Mouse (Mus musculus) cerebellum, adult 2 months (tissue): Measurements from ENCODE around the gene Cpne9. TPM values are rescaled to one million over a fixed set of nuclear protein-coding genes. Genes with fewer than 3 reads are reported as not detected.

Experiments
- DNase-seq, 2 experiments: peaks; one replicate each; pipeline ENCODE4 v3.0.0; 2021
- H3K27ac ChIP-seq: fragments of 200-500 bp; 2 replicates; pipeline ENCODE4 v1.5.1; 2012; ENCODE audit warnings: low read length, control low read depth, inconsistent platforms; ENCODE audit not compliant: insufficient read depth
- H3K27me3 ChIP-seq: fragments of 200-500 bp; 2 replicates; pipeline ENCODE4 v1.6.1; 2012; ENCODE audit warnings: inconsistent platforms, mild to moderate bottlenecking, low read length, moderate library complexity; ENCODE audit not compliant: control insufficient read depth, insufficient read depth
- H3K4me1 ChIP-seq: fragments of 200-500 bp; 2 replicates; pipeline ENCODE4 v1.6.1; 2011; ENCODE audit warnings: low read length; ENCODE audit not compliant: control insufficient read depth, insufficient read depth
- H3K4me3 ChIP-seq: fragments of 200-500 bp; replicated peaks from 2 replicates; pipeline ENCODE3; 2011; ENCODE audit warnings: mild to moderate bottlenecking, low read depth, low read length, control low read depth; ENCODE audit not compliant: insufficient read depth
- CTCF ChIP-seq: fragments of 200-500 bp; IDR thresholded peaks from 2 replicates; pipeline ENCODE4 v1.5.1; 2011; ENCODE audit warnings: low read depth, mild to moderate bottlenecking, control low read depth, low read length, moderate library complexity, borderline replicate concordance; ENCODE audit not compliant: insufficient read depth
- POLR2A ChIP-seq: fragments of 200-500 bp; IDR thresholded peaks from 2 replicates; pipeline ENCODE4 v1.6.1; 2011; ENCODE audit warnings: low read length, control low read depth, borderline replicate concordance; ENCODE audit not compliant: insufficient read depth
- WGBS: fragments of 180-500 bp; shearing (Covaris S2); methylation state at CpG from one replicate; pipeline ENCODE4 v1.1.7; 2018; 5-methylcytosine and 5-hydroxymethylcytosine counted together
- polyA plus RNA-seq: library from polyadenylated mRNA; depleted of rRNA; stranded (reverse); fragments of >200 nt; gene quantifications from 2 replicates; pipeline ENCODE4 v1.2.3, GENCODE M21; 2012; rRNA removed

Gene Cpne9
- 105 and 114 TPM in 2 replicates for polyA plus RNA-seq

GRCm38 (mm10) chr6:113282101-113282802 is at the start of gene Cpne9:
Gene Cpne9, plus strand, starts transcription at chr6:113282307.
- peak; percentile 64 to 65 for DNase-seq
- Histone ChIP-seq H3K4me3 (peak within 1 kb of the TSS; percentile 60), H3K4me1 (no peaks in the 10 kb centered on the region), H3K27me3 (no peaks in the 10 kb centered on the region), H3K27ac (0 out of 2 replicates have a peak within 1 kb of the TSS, but pooled peaks have one; percentile 14)
- TF ChIP-seq CTCF: no peak
- 0 out of 2 replicates have a peak, but pooled peaks have one; percentile 25 for TF ChIP-seq POLR2A
- under 1% methylated on average over 37 of the region's 37 CpGs for WGBS

- H3K4me3 ChIP-seq: no peak overlapping the region
- peaks cover 6% of the 10 kb centered on the region; the same call in 1 of the 2 replicates for H3K4me1 ChIP-seq
- no peak overlapping the region for H3K27ac ChIP-seq
- no peaks in the 10 kb centered on the region for H3K27me3 ChIP-seq
- TF ChIP-seq CTCF (no peak), POLR2A (no peak)
- 62% methylated on average over 5 of the region's 5 CpGs for WGBS
- no peak for DNase-seq
Measured at GRCm38 (mm10) chr6:113235141-113235540, 47.0 kb upstream of the Cpne9 start.

- Histone ChIP-seq H3K4me1 (peaks cover 6% of the 10 kb centered on the region; the same call in 1 of the 2 replicates), H3K4me3 (peak within 1 kb of the TSS; percentile 95), H3K27ac (peak within 1 kb of the TSS; percentile 89), H3K27me3 (no peaks in the 10 kb centered on the region)
- peak; percentile 98 to 99 for DNase-seq
- no peak for TF ChIP-seq CTCF
- peak; percentile 50; the same call in 1 of the 2 replicates for TF ChIP-seq POLR2A
- WGBS: under 1% methylated on average over 55 of the region's 55 CpGs
Measured at GRCm38 (mm10) chr6:113237542-113238270, 44.4 kb upstream of the Cpne9 start, which contains the start of gene Mtmr14. Gene Mtmr14, plus strand, starts transcription at chr6:113237843.

GRCm38 (mm10) chr6:113238442-113238841 is 43.7 kb upstream of the Cpne9 start:
- no peaks in the 10 kb centered on the region for H3K27me3 ChIP-seq
- H3K27ac ChIP-seq: no peak overlapping the region
- H3K4me3 ChIP-seq: peak overlapping the region; percentile 95
- 32% methylated on average over 6 of the region's 6 CpGs for WGBS
- H3K4me1 ChIP-seq: peaks cover 6% of the 10 kb centered on the region; the same call in 1 of the 2 replicates
- no peak for TF ChIP-seq POLR2A
- TF ChIP-seq CTCF: no peak
- DNase-seq: no peak

- no peak for DNase-seq
- 81% methylated on average over 1 of the region's 1 CpGs for WGBS
- peaks cover 6% of the 10 kb centered on the region; the same call in 1 of the 2 replicates for H3K4me1 ChIP-seq
- H3K27ac ChIP-seq: no peak overlapping the region
- no peak overlapping the region for H3K4me3 ChIP-seq
- TF ChIP-seq POLR2A (no peak), CTCF (no peak)
- no peaks in the 10 kb centered on the region for H3K27me3 ChIP-seq
Measured at GRCm38 (mm10) chr6:113242753-113243152, 39.4 kb upstream of the Cpne9 start.

GRCm38 (mm10) chr6:113245585-113245984 is 36.5 kb upstream of the Cpne9 start:
- H3K27ac ChIP-seq: no peak overlapping the region
- H3K4me1 ChIP-seq: no peaks in the 10 kb centered on the region
- DNase-seq: no peak
- no peak overlapping the region for H3K4me3 ChIP-seq
- no peak for TF ChIP-seq POLR2A
- TF ChIP-seq CTCF: no peak
- WGBS: 94% methylated on average over 2 of the region's 2 CpGs
- no peaks in the 10 kb centered on the region for H3K27me3 ChIP-seq

GRCm38 (mm10) chr6:113250786-113251185 is 31.3 kb upstream of the Cpne9 start:
- no peak for DNase-seq
- WGBS: 88% methylated on average over 5 of the region's 5 CpGs
- no peak for TF ChIP-seq CTCF
- TF ChIP-seq POLR2A: no peak

More at GRCm38 (mm10) chr6:113250786-113251185, 31.3 kb upstream of the Cpne9 start:
- no peak overlapping the region for H3K4me3 ChIP-seq
- H3K27ac ChIP-seq: no peak overlapping the region
- H3K4me1 ChIP-seq: no peaks in the 10 kb centered on the region
- no peaks in the 10 kb centered on the region for H3K27me3 ChIP-seq
